Mouse (Mus musculus) G1E (cell line): ENCODE measurements at regions not wholly inside any gene's neighbourhood (a gene's known extent, or its start where the extent isn't known, plus 50 kb on each side); places are given as distances from the start of the nearest gene placed in this dataset.

Experiments used
- ATAC-seq: 2 replicates; pipeline ENCODE4 v1.8.0; 2016; ENCODE audit warnings: mild to moderate bottlenecking; ENCODE audit not compliant: insufficient number of reproducible peaks, poor library complexity, low FRiP score, severe bottlenecking; ENCODE audit errors: extremely low read depth
- DNase-seq: peaks from one replicate; pipeline ENCODE4 v3.0.0; 2012; ENCODE audit warnings: low spot score
- H3K27me3 ChIP-seq: 2 replicates; pipeline ENCODE4 v1.6.1; 2012; ENCODE audit warnings: mild to moderate bottlenecking, low read length, inconsistent platforms; ENCODE audit not compliant: insufficient read depth
- H3K36me3 ChIP-seq: replicated peaks from 2 replicates; pipeline ENCODE3; 2012; ENCODE audit warnings: mild to moderate bottlenecking, inconsistent platforms
- H3K4me1 ChIP-seq: 2 replicates; pipeline ENCODE4 v1.6.1; 2012; ENCODE audit warnings: low read depth, low read length, inconsistent platforms, mixed read lengths; ENCODE audit not compliant: insufficient read depth
- H3K4me3 ChIP-seq: 2 replicates; pipeline ENCODE4 v1.5.1; 2012; ENCODE audit warnings: low read depth, mild to moderate bottlenecking, inconsistent platforms, low read length, moderate library complexity, mixed read lengths
- H3K9me3 ChIP-seq: replicated peaks from 2 replicates; pipeline ENCODE4 v1.6.1; 2012; ENCODE audit warnings: inconsistent platforms
- CTCF ChIP-seq: IDR thresholded peaks from 2 replicates; pipeline ENCODE4 v1.5.1; 2012; ENCODE audit warnings: low read depth, low read length, inconsistent platforms, mixed read lengths
- GATA1 ChIP-seq: IDR thresholded peaks from 2 replicates; pipeline ENCODE4 v1.6.1; 2012; ENCODE audit warnings: borderline replicate concordance, low read length, inconsistent platforms, mixed read lengths
- GATA2 ChIP-seq: IDR thresholded peaks from 2 replicates; pipeline ENCODE4 v1.6.1; 2012; ENCODE audit warnings: low read depth, low read length, inconsistent platforms, borderline replicate concordance
- POLR2AphosphoS5 ChIP-seq: IDR thresholded peaks from 2 replicates; pipeline ENCODE4 v1.6.1; 2012; ENCODE audit warnings: low read depth, low read length, inconsistent platforms; ENCODE audit not compliant: insufficient replicate concordance
- TAL1 ChIP-seq: conservative IDR thresholded peaks from 2 replicates; pipeline ENCODE4 v1.6.1; 2012; ENCODE audit warnings: low read depth, low read length, inconsistent platforms, mixed read lengths

DNA sequence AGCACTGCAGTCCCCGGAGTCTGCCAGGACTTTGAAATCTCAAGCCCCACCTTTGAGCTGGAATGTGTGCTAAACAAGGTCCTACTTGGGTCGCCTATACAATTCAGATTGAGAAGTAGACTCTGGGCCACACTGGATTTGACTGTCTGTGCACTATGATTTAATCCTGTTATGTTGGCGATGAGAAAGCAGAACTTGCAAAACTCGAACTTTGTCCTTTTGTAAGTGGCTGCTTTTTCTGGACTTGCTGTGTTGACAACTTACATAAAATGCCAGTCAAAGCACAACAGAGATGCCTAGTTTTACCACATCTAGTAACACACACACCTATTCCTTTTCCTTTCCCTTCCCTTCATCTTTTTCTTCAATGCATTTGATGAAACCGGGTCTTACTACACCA, 142.7 kb upstream of the Habp2 start:
- no peak for DNase-seq
- TF ChIP-seq GATA2 (no peak), GATA1 (no peak), POLR2AphosphoS5 (no peak), TAL1 (no peak), CTCF (no peak)
- Histone ChIP-seq H3K27me3 (no peaks in the 10 kb centered on the region), H3K4me3 (no peak overlapping the region), H3K4me1 (no peaks in the 10 kb centered on the region), H3K9me3 (peaks cover 11% of the 10 kb centered on the region), H3K36me3 (no peaks in the 10 kb centered on the region)
- ATAC-seq: no peak

GRCm38 (mm10) chr19:56157120-56157519, 129.8 kb upstream of the Habp2 start:
- Histone ChIP-seq H3K9me3 (0 out of 2 replicates have a peak, but pooled peaks cover 3% of the 10 kb centered on the region), H3K27me3 (peaks cover 1% of the 10 kb centered on the region; the same call in 1 of the 2 replicates), H3K4me1 (no peaks in the 10 kb centered on the region), H3K36me3 (no peaks in the 10 kb centered on the region), H3K4me3 (no peak overlapping the region)
- ATAC-seq (no peak), DNase-seq (no peak)
- no peak for TF ChIP-seq GATA1
- TF ChIP-seq CTCF: no peak
- TF ChIP-seq GATA2: no peak
- no peak for TF ChIP-seq POLR2AphosphoS5
- TF ChIP-seq TAL1: no peak

DNA sequence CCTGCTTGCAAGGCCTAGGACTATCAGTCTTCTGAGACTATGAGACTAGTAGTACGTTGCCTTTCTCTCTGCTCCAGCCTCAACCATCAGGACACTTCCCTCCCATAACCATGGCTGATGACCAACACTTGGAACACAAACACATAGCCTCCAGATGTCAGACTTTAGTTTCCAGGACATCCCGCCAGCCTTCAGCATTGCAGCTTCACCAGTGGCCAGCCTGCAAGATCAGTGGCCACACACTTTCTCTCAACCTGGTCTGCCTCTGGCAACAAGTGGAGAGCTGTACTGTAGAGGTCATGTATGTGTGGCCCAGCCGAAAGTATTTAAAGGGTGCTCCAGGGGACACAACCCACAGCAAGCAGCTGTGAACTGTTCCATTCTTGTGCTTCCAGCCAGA, 124.8 kb upstream of the Habp2 start:
- Histone ChIP-seq H3K36me3 (no peaks in the 10 kb centered on the region), H3K9me3 (no peaks in the 10 kb centered on the region), H3K4me1 (no peaks in the 10 kb centered on the region), H3K4me3 (no peak overlapping the region), H3K27me3 (peaks cover 3% of the 10 kb centered on the region; the same call in 1 of the 2 replicates)
- DNase-seq (no peak), ATAC-seq (no peak)
- TF ChIP-seq GATA2 (no peak), GATA1 (no peak), TAL1 (no peak), CTCF (no peak), POLR2AphosphoS5 (no peak)

GRCm38 (mm10) chr19:56169133-56169997, 117.6 kb upstream of the Habp2 start:
- no peaks in the 10 kb centered on the region for H3K36me3 ChIP-seq
- H3K9me3 ChIP-seq: no peaks in the 10 kb centered on the region; the same call in 1 of the 2 replicates
- no peaks in the 10 kb centered on the region for H3K4me1 ChIP-seq
- TF ChIP-seq CTCF (no peak), GATA2 (no peak), TAL1 (no peak), GATA1 (no peak), POLR2AphosphoS5 (no peak)
- no peak for DNase-seq
- H3K27me3 ChIP-seq: peaks cover 4% of the 10 kb centered on the region; the same call in 1 of the 2 replicates
- no peak for ATAC-seq
- no peak overlapping the region for H3K4me3 ChIP-seq

DNA sequence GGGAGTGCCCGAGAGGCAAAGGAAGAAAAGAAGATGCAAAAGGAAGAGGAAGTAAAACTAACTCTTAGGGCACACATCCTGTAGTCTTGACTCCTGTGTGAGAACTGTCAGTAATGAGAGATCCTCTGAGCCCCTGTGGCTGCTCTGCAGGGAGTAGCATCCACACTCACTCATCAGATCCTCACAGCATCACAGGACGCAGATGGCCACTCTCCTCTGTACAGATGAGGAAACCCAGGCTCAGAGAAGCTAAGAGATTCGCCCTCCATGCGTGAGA, 117.0 kb upstream of the Habp2 start:
- H3K4me1 ChIP-seq: no peaks in the 10 kb centered on the region
- H3K36me3 ChIP-seq: no peaks in the 10 kb centered on the region
- ATAC-seq (no peak), DNase-seq (no peak)
- peaks cover 4% of the 10 kb centered on the region; the same call in 1 of the 2 replicates for H3K27me3 ChIP-seq
- no peak overlapping the region for H3K4me3 ChIP-seq
- TF ChIP-seq POLR2AphosphoS5: no peak
- no peak for TF ChIP-seq CTCF
- no peak for TF ChIP-seq GATA1
- no peak for TF ChIP-seq GATA2
- H3K9me3 ChIP-seq: no peaks in the 10 kb centered on the region; the same call in 1 of the 2 replicates

- no peaks in the 10 kb centered on the region; the same call in 1 of the 2 replicates for H3K9me3 ChIP-seq
- no peak for DNase-seq
- H3K4me3 ChIP-seq: no peak overlapping the region
- no peaks in the 10 kb centered on the region for H3K36me3 ChIP-seq
- ATAC-seq: no peak
- no peaks in the 10 kb centered on the region for H3K4me1 ChIP-seq
- peaks cover 4% of the 10 kb centered on the region; the same call in 1 of the 2 replicates for H3K27me3 ChIP-seq
- no peak for TF ChIP-seq POLR2AphosphoS5
- TF ChIP-seq CTCF: no peak
- TF ChIP-seq GATA1: no peak
- no peak for TF ChIP-seq GATA2
- TF ChIP-seq TAL1: no peak
These were observed 114.5 kb upstream of the Habp2 start for GRCm38 (mm10) chr19:56172454-56172853.
